Mouse (Mus musculus): Measurements from ENCODE around the gene 3110040M04Rik.
"Not testable (repeated sequence)": the region's sequence is repeated elsewhere in the genome, so short reads cannot be mapped to it uniquely, and the experiment has no call there.

DNA sequence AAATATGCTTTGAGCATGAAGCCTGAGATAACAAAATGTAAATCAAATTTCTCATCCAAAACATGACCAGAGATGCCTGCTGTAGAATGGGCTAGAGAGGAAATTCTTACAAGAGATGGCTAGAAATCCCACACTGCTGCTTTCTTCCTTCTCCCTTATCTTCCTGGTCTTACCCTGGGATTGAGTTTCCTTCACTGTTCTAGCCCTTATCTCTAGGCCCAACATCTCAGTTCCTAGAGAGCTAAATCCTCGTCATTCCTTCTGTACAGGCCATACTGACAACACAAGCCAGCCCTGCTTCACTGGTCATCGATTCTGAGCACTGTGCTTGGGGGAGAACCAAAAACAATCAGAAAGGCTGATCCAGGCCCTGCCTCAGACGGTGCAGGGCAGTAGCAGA is 7.2 kb upstream of the 3110040M04Rik start:
- not testable (repeated sequence) for TF ChIP-seq POLR2A (IDR thresholded peaks at IDR 0.05; ENCODE audit: borderline replicate concordance, extremely low read depth, low read depth, low read length); CTCF (IDR thresholded peaks at IDR 0.05; ENCODE audit: insufficient read depth, low read length)
